Mouse (Mus musculus) layer of hippocampus, adult 2 months (tissue): ENCODE results near the gene Tbc1d21. TPM values are rescaled to one million over a fixed set of nuclear protein-coding genes. Genes with fewer than 3 reads are reported as not detected.

Source experiments
- DNase-seq, 2 experiments: peaks; one replicate each; pipeline ENCODE4 v3.0.0; 2022; ENCODE audit warnings: low spot score in 2 of 2
- H3K27ac ChIP-seq: fragments of 200-600 bp; 2 replicates; pipeline ENCODE4 v1.8.1; 2022
- H3K4me3 ChIP-seq: fragments of 200-600 bp; 2 replicates; pipeline ENCODE4 v1.8.1; 2022; ENCODE audit warnings: mild to moderate bottlenecking
- CTCF ChIP-seq: fragments of 200-600 bp; conservative IDR thresholded peaks from 2 replicates; pipeline ENCODE4 v1.8.1; 2022; ENCODE audit warnings: antibody characterized with exemption, mild to moderate bottlenecking, moderate library complexity
- total RNA-seq, 2 experiments: library from RNA; stranded (reverse); gene quantifications; 2 replicates each; pipeline ENCODE4 v1.2.3; 2021

The Tbc1d21 gene
- total RNA-seq, 2 experiments from 2014 or later: not detected

DNA sequence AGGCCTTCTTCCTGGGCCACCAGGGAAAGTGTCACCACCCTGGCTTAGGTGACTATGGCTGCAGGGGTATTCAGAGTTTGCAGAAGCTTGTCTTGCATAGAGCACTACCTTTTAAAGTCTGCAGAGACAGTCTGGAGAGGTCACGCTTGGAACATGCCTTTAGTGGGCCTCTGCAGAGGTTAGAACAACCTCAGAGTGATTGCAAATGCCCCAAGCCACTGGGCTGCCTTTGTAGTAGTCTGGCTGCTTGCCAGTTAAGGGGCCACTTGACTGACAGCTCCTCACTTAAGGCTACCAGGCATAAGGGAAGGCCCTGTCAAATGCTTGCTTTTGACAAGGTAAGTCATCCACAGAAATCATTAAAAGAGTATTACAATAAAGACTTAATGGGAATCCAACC lies 42.9 kb downstream of the Tbc1d21 start:
- no peak for TF ChIP-seq CTCF
- DNase-seq: no peak
- Histone ChIP-seq H3K27ac (peak overlapping the region; percentile 61; the same call in 1 of the 2 replicates), H3K4me3 (no peak overlapping the region)

DNA sequence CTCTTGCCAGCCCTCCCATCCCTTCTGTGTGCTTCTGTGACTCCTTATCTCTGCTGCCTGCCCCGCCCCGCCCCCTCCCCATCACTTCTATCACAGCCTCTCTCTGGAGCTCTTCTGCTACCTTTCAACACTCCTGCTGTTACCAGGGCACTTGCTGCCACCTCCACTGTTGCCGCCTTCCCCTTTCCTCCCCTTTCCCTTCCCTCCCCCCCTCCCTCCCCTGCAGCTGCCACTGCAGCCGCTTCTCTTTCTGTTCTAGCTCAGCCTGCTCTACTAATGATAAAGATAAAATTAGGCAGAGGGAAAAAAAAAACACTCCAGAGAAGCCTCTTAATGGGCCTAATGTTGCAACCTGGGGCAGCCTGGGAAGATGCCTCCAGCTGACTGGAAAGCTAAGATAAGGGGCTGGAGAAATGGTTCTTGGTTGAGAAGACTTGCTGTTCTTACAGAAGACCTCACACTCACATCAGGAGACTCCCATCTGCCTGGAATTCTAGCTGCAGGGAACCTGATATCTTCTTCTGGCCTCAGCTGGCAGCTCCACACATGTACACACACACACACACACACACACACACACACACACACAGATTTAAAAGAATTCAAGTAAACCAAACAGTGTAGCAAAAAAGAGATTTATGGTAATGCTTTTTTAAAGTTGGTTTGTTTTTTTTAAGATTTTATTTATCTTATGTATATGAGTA lies 43.6 kb downstream of the Tbc1d21 start:
- no peak for TF ChIP-seq CTCF
- no peak overlapping the region for H3K4me3 ChIP-seq
- peak overlapping the region; percentile 76 for H3K27ac ChIP-seq
- DNase-seq: no peak

DNA sequence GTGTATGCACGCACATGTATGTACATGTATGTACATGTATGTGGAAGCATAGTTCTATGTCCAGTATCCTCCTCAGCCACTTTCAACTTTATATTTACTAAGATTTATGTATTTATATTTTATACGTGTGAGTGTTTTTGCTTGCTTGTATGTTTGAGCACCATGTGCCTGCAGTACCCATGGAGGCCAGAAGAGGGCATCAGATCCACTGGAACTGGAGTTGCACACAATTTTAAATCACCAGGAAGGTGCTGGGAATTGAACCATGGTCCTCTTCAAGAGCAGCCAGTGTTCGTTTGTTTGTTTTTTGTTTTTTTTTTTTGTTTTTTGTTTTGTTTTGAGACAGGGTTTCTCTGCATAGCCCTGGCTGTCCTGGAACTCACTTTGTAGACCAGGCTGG lies 48.6 kb downstream of the Tbc1d21 start:
- peak; percentile 57 for TF ChIP-seq CTCF
- DNase-seq: no peak
- Histone ChIP-seq H3K4me3 (no peak overlapping the region), H3K27ac (no peak overlapping the region)

DNA sequence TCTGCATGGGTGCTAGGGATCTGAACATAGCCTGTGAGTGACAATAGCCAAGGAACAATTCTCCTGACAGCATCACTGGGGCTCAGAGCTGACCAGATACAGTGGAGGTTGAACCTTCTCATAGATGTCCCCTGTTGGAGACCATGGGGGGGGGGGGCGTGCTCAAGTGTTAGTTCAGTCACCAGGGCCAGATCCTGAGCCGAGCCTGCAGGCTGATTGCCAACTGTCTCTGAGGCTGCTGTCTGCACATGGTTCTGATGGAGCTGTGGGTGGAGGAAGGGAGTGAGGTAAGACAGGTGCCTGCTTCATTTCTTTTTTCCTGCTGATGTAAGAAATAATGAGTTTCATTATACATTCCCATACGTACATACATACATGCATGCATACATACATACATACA lies 51.9 kb downstream of the Tbc1d21 start:
- DNase-seq: no peak
- Histone ChIP-seq H3K4me3 (no peak overlapping the region), H3K27ac (no peak overlapping the region)
- no peak for TF ChIP-seq CTCF

DNA sequence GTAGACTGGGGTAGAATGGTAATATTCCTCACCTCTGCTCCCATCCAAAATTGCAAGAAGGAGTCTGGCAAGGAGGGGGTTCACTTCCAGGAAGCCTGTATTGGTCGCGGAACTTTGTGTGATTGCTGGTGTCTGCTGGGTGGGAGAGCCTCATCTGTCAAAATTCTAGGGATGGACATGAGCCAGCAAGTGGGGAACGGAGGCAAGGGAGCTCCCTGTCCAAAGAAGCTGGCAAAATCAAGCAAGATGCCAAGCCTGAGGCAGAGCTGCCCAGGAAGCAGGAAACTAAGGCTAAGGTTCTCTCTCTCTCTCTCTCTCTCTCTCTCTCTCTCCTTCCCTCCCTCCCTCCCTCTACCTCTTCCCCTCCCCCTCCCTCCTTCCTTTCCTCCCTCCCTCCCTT lies 52.9 kb downstream of the Tbc1d21 start:
- no peak overlapping the region for H3K27ac ChIP-seq
- no peak for DNase-seq
- no peak for TF ChIP-seq CTCF
- H3K4me3 ChIP-seq: no peak overlapping the region

DNA sequence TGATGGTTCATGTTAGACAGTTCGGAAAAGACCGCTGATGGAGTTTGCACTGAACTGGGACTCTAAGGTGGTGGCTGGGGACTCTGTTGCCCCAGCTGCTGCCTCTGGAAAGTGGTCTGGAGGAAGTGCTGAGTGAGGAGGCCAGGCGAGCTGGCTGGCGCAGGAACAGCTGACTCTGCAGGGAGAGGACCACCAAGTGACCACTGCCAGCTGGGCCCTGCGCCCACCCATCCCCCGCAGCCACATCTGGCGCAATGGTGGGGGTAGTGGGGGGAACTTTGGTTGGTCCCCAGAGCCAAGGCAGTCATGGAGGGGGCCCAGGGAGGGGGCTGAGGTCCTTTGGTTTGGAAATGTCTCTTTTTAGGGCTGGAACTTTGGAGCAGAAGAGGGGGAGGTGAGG lies 53.5 kb downstream of the Tbc1d21 start:
- no peak for DNase-seq
- Histone ChIP-seq H3K4me3 (no peak overlapping the region), H3K27ac (no peak overlapping the region)
- TF ChIP-seq CTCF: no peak

DNA sequence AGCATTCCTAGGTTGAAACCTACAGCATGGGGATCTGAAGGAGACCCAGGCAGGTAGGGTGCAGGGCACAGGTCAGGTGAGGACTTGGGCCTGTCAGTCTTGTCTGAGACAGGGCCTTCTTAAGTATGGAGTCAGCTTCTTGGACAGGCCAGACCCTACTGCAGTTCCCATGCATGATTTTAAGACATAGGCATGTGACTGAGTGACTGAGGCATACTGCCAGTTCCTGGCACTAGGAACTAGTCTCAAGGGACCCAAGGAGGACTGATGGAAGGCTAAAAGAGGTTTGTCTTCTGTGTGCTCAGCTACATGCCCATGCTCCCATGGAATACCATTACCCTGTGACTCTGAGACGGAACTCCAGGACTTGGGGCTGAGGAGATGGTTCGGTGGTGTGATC lies 54.4 kb downstream of the Tbc1d21 start:
- Histone ChIP-seq H3K27ac (0 out of 2 replicates have a peak overlapping the region, but pooled peaks have one; percentile 53), H3K4me3 (no peak overlapping the region)
- no peak for DNase-seq
- TF ChIP-seq CTCF: no peak

DNA sequence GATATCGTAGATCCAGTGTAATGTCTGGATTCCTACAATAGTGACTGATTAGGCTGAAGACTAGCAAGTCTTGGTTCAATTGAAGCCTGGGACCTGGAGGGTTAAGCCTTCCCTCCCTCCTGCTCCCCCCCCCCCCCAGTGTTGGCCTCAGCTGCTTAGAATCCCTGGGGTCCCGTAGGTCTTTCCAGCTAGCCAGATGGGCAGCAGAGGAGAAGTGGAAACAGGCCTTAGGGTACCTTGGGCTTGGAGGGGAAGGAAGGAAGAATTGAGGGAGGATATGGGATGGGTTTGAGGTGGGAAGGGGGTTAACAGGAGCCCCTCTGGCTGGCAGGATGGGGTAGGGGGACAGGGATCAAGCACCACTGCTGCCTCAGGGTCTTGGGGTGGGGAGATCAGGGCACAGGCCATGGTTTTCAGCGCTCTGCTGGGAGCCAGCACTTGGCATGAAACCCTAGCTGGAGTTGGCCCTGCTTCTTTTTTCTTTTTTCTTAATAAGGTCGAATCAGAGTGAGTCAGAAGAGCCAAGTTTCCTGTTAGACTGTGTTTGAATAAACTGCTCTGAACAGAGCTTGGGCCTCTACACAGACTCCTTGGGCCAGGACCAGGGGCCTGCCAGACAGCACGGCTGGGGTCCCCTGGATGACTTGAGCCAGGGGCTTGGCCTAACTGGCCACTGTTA lies 55.4 kb downstream of the Tbc1d21 start:
- DNase-seq: peak in 1 of 2 experiments; percentile 46
- TF ChIP-seq CTCF: no peak
- no peak overlapping the region for H3K4me3 ChIP-seq
- peak overlapping the region; percentile 53; the same call in 1 of the 2 replicates for H3K27ac ChIP-seq

DNA sequence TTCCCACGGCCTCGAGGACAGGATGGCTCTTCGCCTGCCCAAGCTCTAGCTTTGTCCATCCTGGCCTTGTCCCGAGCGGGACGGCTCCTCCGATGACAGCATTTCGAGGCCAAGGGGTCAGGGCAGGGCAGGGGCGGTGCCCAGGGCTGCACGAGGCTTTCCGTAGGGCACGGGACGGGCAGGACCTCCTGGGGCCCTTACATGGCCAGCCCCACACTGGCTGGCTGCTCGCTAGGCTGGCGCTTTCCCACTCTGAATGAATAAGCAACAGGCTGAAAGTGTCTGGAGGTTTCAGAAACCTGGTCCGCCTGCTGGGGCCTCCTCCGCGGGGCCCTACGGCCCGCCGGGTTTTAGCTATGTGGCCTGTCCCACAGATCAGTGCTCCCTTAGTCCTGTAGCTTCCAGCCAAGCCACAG lies 57.3 kb downstream of the Tbc1d21 start, which contains the start of gene Loxl1:
Gene Loxl1, minus strand, starts transcription at position 243 of the 416 bp plus-strand sequence.
- H3K4me3 ChIP-seq: peak within 1 kb of the TSS; percentile 45
- peak within 1 kb of the TSS; percentile 59; the same call in 1 of the 2 replicates for H3K27ac ChIP-seq
- DNase-seq: peak in 1 of 2 experiments; percentile 33
- TF ChIP-seq CTCF: no peak

DNA sequence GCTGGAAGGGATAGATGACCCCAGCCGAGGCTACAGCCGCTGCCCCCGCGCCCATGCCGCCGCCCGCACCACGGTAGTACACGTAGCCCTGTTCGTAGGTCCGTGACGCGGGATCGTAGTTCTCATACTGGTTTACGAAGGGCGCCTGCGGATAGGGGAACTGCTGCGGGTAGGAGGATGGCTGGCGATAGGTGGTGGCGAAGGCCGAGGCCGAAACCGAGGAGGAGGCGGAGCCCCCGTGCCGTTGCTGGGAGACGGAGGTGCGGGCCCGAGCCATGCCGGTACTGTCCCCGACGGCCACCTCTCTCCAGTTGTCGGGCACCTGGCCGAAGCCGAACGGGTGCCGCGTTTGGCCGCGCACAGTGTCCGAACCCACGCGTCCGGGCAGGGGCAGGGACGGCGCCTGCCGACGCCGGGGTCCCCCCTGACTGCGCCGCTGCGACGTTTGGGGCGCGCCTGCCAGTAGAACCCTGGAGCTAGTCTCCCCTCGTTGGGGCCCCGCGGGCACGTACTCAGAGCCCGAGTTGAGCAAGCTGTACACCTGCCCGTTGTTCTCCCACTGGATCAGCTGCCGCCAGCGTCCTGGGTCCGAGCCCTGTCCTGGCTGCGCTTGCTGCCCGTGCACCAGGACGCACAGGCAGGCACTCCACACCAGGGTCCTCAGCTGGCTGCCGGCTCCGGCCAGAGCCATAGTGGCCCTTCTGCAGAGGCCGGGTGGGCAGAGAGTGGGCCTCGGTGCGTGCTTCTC lies 57.9 kb downstream of the Tbc1d21 start:
- no peak for DNase-seq
- Histone ChIP-seq H3K4me3 (peak overlapping the region; percentile 45), H3K27ac (peak overlapping the region; percentile 59; the same call in 1 of the 2 replicates)
- no peak for TF ChIP-seq CTCF

DNA sequence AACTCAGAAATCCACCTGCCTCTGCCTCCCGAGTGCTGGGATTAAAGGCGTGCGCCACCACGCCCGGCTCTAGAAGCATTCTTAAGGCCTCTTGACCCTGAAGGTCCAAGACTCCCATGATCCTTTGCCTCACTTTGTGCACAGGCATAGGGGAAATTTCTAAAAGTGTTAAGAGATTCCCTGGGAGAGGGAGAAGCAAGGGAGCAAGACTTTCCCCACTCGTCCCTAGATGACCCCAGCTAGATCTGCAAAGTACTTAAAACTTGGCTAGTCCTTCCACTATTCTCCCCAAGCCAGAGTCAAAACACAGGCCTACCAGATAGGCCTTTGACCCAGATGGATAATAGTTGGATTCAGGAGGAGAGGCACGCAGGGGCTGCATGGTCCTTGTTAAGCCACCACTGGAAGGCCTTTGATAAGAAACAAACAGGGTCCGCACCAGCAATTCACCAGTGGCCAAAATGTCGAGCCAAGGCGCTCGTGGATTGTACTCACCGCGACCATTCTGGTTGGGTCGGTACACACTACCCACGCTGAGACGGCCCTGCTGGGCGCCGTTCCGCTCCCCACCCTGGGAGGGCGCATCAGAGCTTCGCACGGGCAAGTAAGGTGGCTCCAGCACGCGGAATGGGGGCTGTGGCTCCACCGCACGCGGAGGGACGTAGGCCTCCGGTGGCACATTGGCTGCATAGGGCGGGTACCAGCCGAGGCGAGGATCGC lies 58.9 kb downstream of the Tbc1d21 start:
- TF ChIP-seq CTCF: peak; percentile 58
- Histone ChIP-seq H3K27ac (no peak overlapping the region), H3K4me3 (no peak overlapping the region)
- DNase-seq: no peak

DNA sequence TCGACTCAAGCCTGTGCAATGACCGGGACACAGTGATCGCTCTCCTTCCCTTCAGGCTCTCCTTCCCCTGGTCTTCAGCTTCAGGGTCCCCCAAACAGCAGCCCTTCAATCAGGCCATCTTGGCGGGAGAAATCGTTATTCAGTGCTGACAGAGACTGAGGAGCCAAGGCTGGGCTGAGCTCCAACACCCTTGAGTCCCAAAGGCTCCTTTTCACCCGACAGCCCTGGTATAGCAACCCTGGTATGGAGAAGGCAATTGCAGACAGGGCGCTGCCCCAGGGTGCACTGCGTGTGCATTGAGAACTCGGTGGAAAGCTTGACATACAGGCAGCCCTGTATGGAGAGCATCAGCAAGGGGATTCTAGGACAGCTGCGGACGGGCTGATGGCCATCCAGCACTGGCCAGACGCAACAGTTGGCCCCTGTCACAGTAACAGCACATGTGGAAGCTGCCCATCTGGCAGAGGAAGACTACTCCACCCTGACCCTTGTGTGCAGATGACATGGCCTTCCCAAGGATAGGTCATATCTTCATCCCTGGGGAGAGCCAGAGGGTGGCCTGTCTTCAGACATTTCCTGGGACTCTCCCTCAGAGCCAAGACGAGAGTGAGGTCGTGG lies 60.1 kb downstream of the Tbc1d21 start:
- H3K4me3 ChIP-seq: no peak overlapping the region
- no peak for TF ChIP-seq CTCF
- DNase-seq: no peak
- no peak overlapping the region for H3K27ac ChIP-seq

Other genes starting within 250 kb of the Tbc1d21 start
- gene Islr, start 166.1 kb downstream of the Tbc1d21 start, total RNA-seq: 10 to 100 TPM; 12.8 to 14.2 TPM
- gene Islr2, start 166.1 kb downstream of the Tbc1d21 start, total RNA-seq: 100 to 1,000 TPM; 134 to 136 TPM
- 10 to 100 TPM; 11.9 to 14.2 TPM for gene Pml, start 120.7 kb downstream of the Tbc1d21 start, total RNA-seq
- gene Stoml1, start 117.3 kb downstream of the Tbc1d21 start, total RNA-seq: 10 to 100 TPM; 78.6 to 78.7 TPM
- gene Loxl1, start 57.3 kb downstream of the Tbc1d21 start, total RNA-seq: 1 to 10 TPM; 3.2 to 3.3 TPM
- gene Insyn1, start 118.1 kb upstream of the Tbc1d21 start, total RNA-seq: 100 to 1,000 TPM; 236 to 254 TPM
- gene Cd276, start 185.0 kb upstream of the Tbc1d21 start, total RNA-seq: 1 to 10 TPM; 7.4 to 8.2 TPM
- gene Nptn, start 211.8 kb upstream of the Tbc1d21 start, total RNA-seq: 100 to 1,000 TPM; 834 to 835 TPM